Mouse (Mus musculus): ENCODE measurements at regions not wholly inside any gene's neighbourhood (a gene's known extent, or its start where the extent isn't known, plus 50 kb on each side); places are given as distances from the start of the nearest gene placed in this dataset.

- DNase-seq: no peak
Measured at GRCm38 (mm10) chrX:17026161-17026829, 114.7 kb upstream of the Ndp start.

GRCm38 (mm10) chrX:17017823-17018222 is 106.2 kb upstream of the Ndp start:
- DNase-seq: no peak

- no peak for DNase-seq
Measured at GRCm38 (mm10) chrX:17009188-17009587, 97.6 kb upstream of the Ndp start.

GRCm38 (mm10) chrX:16998578-16998977 is 87.0 kb upstream of the Ndp start:
- DNase-seq: peak; percentile 65
